Mouse (Mus musculus) lung, postnatal 10 days (tissue): ENCODE measurements around the gene Olfr703.

Experiments
- DNase-seq: peaks from one replicate; pipeline ENCODE4 v3.0.0; 2021

The Olfr703 gene

DNA sequence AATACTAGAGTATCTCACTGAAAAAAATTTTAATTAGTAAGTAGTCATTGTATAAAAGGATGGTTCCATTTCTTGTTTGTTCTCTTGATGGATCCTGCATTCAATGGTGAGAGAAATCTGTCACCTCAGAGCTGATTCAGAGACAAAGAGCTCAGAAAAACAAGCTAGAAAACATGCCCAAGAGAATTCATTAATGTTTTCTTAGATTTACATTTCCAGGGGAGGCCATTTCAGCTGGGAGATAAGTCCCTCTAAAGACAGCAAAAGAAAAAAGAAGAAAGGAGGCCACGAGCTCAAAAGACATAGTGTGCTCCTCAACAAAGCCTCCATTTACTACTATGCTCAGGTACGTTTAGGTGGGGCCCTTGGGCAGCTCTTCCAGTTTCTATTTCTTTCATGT lies at the start of gene Olfr703:
Gene Olfr703, plus strand, starts transcription at position 301 of the 400 bp plus-strand sequence.
- no peak for DNase-seq

DNA sequence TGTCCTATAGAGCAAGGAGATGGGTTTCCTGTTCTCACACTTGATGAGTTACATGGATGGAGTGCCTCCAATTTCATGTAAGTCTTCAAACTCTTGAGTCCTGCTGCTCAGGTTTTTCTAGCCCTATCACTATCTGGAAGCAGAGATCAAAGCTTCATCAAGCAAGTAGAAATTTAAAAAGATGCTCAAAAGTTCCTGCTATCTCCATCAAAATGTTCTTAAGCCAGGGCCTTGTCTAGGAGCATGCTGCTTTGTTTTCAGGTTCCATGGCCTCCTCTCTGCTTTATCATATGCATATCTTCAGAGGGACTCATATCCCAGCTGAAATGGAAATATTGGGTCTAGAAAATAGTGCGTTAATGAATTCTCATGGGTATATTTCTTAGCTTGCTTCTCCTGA lies 34.4 kb upstream of the Olfr703 start, which contains the start of gene Olfr700:
Gene Olfr700, minus strand, starts transcription at position 101 of the 400 bp plus-strand sequence.
- no peak for DNase-seq

DNA sequence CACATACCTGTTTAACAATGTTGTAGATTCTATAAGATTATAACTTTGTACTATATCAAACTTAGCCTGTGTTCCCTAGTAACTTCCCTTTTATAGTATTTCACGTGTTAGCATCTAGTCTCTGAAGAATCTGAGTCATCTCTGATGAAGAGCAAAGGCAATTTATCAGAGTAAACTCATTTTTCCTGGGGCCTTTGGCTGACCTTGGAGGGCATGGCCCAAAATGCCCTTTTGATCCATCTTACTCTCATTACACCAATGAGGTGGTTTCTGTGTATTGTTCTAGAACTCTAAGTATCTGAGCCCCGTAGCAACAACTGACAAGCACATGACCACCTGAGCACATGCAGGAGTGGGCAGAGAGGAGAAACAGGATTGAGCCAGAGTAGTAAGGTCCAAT lies 29.3 kb upstream of the Olfr703 start, which contains the start of gene Olfr701:
Gene Olfr701, plus strand, starts transcription at position 301 of the 400 bp plus-strand sequence.
- no peak for DNase-seq

DNA sequence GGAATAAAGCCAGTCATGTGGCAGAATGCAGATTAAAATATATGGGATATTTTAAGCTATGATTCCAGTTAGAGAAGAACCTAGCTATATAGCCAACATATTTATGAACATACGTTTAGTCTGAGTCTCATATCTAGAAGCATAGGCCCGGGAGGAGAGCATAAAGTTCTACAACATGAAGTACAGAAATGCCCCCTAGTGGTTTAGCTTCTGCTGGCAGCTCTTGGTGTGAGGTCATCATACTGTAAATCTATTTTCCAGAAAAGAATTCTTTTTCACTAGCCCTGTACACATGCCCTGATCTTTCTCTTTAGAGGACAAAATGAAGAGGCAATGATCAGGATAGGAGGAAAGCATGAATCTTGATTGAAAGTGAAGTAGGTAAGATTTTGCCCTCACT lies 27.4 kb upstream of the Olfr703 start:
- DNase-seq, result no peak

DNA sequence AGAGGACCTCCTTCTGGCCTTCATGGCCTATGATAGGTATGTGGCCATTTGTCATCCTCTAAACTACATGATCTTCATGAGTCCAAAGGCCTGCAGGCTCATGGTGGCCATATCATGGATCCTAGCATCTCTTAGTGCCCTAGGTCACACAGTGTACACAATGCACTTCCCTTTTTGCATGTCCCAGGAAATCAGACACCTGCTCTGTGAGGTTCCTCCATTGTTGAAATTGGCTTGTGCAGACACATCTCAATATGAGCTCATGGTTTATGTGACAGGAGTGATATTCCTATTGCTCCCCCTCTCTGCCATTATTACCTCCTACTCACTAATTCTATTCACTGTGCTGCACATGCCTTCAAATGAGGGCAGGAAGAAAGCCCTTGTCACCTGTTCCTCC lies 24.7 kb upstream of the Olfr703 start:
- no peak for DNase-seq

DNA sequence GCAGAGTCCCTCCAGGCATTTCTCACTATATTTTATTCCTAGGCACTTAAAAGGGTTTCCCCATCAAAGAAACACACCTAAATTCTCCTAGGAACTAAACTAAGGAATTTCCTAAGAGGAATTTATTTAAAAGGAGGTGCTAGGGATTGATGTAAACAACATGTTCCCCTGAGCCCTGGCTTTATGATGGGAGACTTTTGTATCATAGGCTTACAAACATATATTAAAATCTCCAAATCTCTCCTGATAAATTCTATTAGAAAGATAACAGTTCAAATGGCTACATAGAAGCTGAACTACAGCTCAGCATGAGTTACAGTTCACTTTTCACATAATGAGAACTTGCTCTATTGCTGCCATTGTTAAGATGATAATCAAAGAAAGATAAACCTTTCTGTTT lies 9.4 kb upstream of the Olfr703 start, which contains the start of gene Olfr702:
Gene Olfr702, minus strand, starts transcription at position 101 of the 400 bp plus-strand sequence.
- no peak for DNase-seq

DNA sequence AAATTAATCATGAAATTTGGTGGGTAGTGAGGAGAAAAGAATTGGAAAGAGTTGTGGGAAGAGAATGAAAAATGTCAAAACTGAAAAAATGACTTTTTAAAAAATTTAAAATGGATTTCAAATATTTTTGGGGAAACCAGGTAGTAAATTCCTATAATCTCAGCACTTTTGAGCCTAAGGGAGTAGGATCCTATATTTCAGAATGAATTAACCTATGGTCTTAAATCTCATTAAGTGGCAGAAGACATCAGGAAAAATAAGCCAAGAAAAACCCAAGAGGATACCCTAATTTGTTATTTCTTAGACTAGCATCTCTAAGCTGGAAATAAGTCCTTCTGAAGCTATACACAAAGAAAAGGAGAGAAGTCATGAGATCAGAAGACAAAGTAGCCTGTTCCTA lies 19.7 kb downstream of the Olfr703 start, which contains the start of gene Olfr704:
Gene Olfr704, plus strand, starts transcription at position 301 of the 400 bp plus-strand sequence.
- DNase-seq, result no peak

DNA sequence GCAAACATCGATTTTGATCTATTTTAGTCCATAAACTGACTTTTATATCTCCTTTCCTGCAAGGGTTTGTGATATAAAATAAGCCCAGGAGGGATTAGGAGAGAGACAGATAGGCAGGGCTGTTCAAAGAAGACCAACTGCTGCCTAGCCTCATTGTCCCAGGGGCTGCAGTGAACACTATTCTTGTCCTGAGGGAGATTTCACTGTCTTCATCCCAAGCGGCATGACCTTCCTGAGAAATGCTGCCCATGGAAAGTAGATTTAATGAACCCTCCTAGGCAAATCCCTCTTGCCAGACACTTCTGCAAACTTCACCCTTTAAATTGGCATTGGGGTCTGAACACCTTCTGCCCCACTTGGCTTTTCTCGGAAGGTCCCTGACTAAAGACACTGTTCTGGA lies 33.6 kb downstream of the Olfr703 start, which contains the start of gene Olfr705:
Gene Olfr705, minus strand, starts transcription at position 101 of the 400 bp plus-strand sequence.
- no peak for DNase-seq

DNA sequence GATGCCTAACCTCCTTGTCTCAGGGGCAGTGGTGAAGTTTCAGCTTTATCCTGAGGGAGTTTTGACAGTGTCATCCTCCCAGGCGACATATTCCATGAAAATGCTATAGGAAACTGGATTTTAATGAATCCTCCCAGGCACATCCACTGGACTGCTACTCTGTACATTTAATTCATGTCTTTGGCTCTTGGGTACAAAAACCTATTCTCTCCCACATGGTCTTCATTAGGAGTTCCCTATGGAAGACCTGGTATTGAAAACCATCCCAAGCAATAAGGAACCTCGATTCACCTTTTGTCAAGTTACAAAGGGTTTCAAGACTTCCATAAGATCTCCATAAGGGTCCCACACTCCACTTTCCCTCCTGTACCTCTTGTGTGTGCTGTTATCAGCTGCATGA lies 44.9 kb downstream of the Olfr703 start, which contains the start of gene Olfr706:
Gene Olfr706, minus strand, starts transcription at position 101 of the 400 bp plus-strand sequence.
- no peak for DNase-seq
